Mouse (Mus musculus): Measurements from ENCODE around the gene Slc39a1. TPM values are rescaled to one million over a fixed set of nuclear protein-coding genes. Genes with fewer than 3 reads are reported as not detected.

Gene Slc39a1
- polyA plus RNA-seq, 1 experiment from 2014 or later = 152 TPM

DNA sequence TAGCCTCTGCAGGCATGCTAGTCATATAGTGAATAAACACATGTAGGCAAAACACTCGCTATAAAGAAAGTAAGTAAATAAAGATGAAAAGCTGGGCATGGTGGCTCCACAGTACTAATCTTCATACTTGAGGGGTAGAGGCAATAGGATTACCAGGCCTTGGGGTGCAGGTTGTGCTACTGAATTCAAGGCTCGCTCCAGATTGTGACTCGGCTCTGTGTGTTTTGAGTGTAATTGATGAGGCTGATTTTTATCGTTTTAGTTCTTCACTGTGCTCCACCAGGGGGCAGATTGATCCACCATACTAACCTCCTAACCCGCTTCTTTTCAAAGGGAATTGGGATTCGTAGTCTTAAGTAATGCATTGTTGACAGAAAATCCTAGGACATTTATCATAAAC, 27.9 kb upstream of the Slc39a1 start:
- DNase-seq (ENCODE audit: low spot score) (peak; percentile 83), ATAC-seq (peak; percentile 61)
- Histone ChIP-seq H3K4me2 (replicated peaks; ENCODE audit: low read depth, low read length) (peak overlapping the region; percentile 73), H3K27me3 (replicated peaks; ENCODE audit: insufficient read depth, low read length) (no peaks in the 10 kb centered on the region), H3K9ac (replicated peaks; ENCODE audit: low read depth) (peak overlapping the region; percentile 37; the same call in 1 of the 2 replicates), H3K36me3 (ENCODE audit: insufficient read depth, low read length) (0 out of 2 replicates have a peak, but pooled peaks cover 4% of the 10 kb centered on the region), H3K4me3 (ENCODE audit: low read depth, low read length) (peak overlapping the region; percentile 50), H3K9me3 (ENCODE audit: low read length) (no peaks in the 10 kb centered on the region), H3K27ac (ENCODE audit: low read length) (peak overlapping the region; percentile 75), H3K4me1 (ENCODE audit: insufficient read depth, low read depth, low read length) (peaks cover 4% of the 10 kb centered on the region)
- 6% methylated on average over 6 of the region's 6 CpGs for WGBS
- TF ChIP-seq EP300 (IDR thresholded peaks at IDR 0.05) = no peak
- TF ChIP-seq CTCF (IDR thresholded peaks at IDR 0.05) = peak; percentile 77

DNA sequence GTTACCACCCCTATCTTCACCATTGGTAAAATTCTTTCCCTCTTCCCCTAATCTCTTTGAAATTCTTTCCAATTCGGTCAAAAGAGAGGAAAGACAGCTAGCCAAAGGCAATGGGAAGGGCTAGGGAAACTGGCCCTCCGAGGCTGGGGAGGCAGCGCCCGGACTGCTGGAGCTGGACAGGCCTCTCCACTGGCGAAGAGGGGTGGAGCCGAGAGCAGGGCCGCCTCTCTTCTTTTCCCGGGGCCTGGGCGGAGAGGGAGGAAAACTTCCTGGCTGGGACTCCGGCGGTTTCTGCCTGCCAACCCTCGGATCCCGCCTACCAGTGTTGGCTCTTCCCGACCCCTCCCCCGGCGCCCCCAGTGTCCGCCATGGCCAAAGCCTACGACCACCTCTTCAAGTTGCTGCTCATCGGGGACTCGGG, 27.4 kb upstream of the Slc39a1 start:
- Histone ChIP-seq H3K27ac (ENCODE audit: low read length) (peak overlapping the region; percentile 75), H3K4me1 (ENCODE audit: insufficient read depth, low read depth, low read length) (peaks cover 4% of the 10 kb centered on the region), H3K27me3 (replicated peaks; ENCODE audit: insufficient read depth, low read length) (no peaks in the 10 kb centered on the region), H3K4me2 (replicated peaks; ENCODE audit: low read depth, low read length) (peak overlapping the region; percentile 73), H3K4me3 (ENCODE audit: low read depth, low read length) (peak overlapping the region; percentile 50), H3K9me3 (ENCODE audit: low read length) (no peaks in the 10 kb centered on the region), H3K36me3 (ENCODE audit: insufficient read depth, low read length) (0 out of 2 replicates have a peak, but pooled peaks cover 6% of the 10 kb centered on the region), H3K9ac (replicated peaks; ENCODE audit: low read depth) (peak overlapping the region; percentile 37)
- DNase-seq (ENCODE audit: low spot score) = peak; percentile 89
- WGBS = 2% methylated on average over 15 of the region's 20 CpGs
- peak; percentile 93 for ATAC-seq
- TF ChIP-seq EP300 (IDR thresholded peaks at IDR 0.05) (0 out of 2 replicates have a peak, but pooled peaks have one; percentile 44), CTCF (IDR thresholded peaks at IDR 0.05) (no peak)

- peak overlapping the region; percentile 37; the same call in 1 of the 2 replicates for H3K9ac ChIP-seq (replicated peaks; ENCODE audit: low read depth)
- H3K36me3 ChIP-seq (ENCODE audit: insufficient read depth, low read length) = peaks cover 6% of the 10 kb centered on the region; the same call in 1 of the 2 replicates
- no peak for TF ChIP-seq EP300 (IDR thresholded peaks at IDR 0.05)
- no peak for TF ChIP-seq CTCF (IDR thresholded peaks at IDR 0.05)
- H3K4me2 ChIP-seq (replicated peaks; ENCODE audit: low read depth, low read length) = peak overlapping the region; percentile 73
- H3K27ac ChIP-seq (ENCODE audit: low read length) = no peak overlapping the region
- H3K9me3 ChIP-seq (ENCODE audit: low read length) = no peaks in the 10 kb centered on the region
- ATAC-seq (no peak), DNase-seq (ENCODE audit: low spot score) (no peak)
- no peaks in the 10 kb centered on the region for H3K27me3 ChIP-seq (replicated peaks; ENCODE audit: insufficient read depth, low read length)
- H3K4me1 ChIP-seq (ENCODE audit: insufficient read depth, low read depth, low read length) = peaks cover 4% of the 10 kb centered on the region
- WGBS = 5% methylated on average over 5 of the region's 5 CpGs
- H3K4me3 ChIP-seq (ENCODE audit: low read depth, low read length) = peak overlapping the region; percentile 50
Observed at GRCm38 (mm10) chr3:90221123-90221522, 26.8 kb upstream of the Slc39a1 start.

DNA sequence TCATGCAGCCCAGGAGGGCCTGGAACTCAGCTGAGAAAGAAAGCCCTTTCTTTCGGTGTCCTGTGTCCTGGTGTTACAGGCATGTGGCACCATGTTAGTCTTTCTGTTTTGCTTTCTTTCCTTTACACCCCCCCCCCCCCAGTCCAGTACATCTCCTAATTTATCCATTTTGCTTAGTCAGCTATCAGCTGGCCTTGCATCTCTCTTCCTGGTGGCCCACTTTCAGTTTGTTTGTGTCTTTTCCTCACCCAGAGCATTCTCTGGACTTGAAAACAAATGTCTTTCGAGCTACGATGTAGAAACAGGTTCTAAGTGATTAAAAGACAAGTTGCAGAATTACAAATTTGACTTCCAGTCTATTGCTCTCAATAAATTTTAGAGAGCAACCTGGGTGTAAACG, 25.5 kb upstream of the Slc39a1 start:
- no peaks in the 10 kb centered on the region for H3K9me3 ChIP-seq (ENCODE audit: low read length)
- H3K9ac ChIP-seq (replicated peaks; ENCODE audit: low read depth) = no peak overlapping the region
- 86% methylated on average over 4 of the region's 4 CpGs for WGBS
- H3K36me3 ChIP-seq (ENCODE audit: insufficient read depth, low read length) = peaks cover 6% of the 10 kb centered on the region; the same call in 1 of the 2 replicates
- TF ChIP-seq EP300 (IDR thresholded peaks at IDR 0.05) (no peak), CTCF (IDR thresholded peaks at IDR 0.05) (no peak)
- ATAC-seq (no peak), DNase-seq (ENCODE audit: low spot score) (no peak)
- no peak overlapping the region for H3K4me3 ChIP-seq (ENCODE audit: low read depth, low read length)
- no peak overlapping the region for H3K27ac ChIP-seq (ENCODE audit: low read length)
- H3K4me2 ChIP-seq (replicated peaks; ENCODE audit: low read depth, low read length) = no peak overlapping the region
- H3K27me3 ChIP-seq (replicated peaks; ENCODE audit: insufficient read depth, low read length) = no peaks in the 10 kb centered on the region
- peaks cover 4% of the 10 kb centered on the region for H3K4me1 ChIP-seq (ENCODE audit: insufficient read depth, low read depth, low read length)

DNA sequence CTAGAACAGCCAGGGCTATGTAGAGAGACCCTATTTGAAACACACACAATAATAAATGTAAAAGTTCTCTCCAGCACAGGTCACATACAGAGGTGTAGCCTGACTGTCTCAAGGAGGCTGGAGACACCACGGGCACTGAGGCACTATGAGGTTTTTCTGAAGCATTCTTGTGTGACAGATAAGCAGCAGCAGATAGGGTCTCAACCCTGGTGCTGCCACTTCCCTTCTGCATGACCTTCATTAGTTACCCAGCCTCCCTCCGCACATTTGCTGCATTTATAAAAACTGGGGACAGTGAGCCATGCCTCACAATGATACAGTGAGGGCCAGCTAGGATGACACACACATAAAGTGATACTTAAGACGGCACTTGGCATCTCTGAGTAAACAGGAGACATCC, 25.0 kb upstream of the Slc39a1 start:
- H3K27me3 ChIP-seq (replicated peaks; ENCODE audit: insufficient read depth, low read length) = no peaks in the 10 kb centered on the region
- H3K4me2 ChIP-seq (replicated peaks; ENCODE audit: low read depth, low read length) = no peak overlapping the region
- H3K9ac ChIP-seq (replicated peaks; ENCODE audit: low read depth) = no peak overlapping the region
- no peak for ATAC-seq
- no peak overlapping the region for H3K27ac ChIP-seq (ENCODE audit: low read length)
- DNase-seq (ENCODE audit: low spot score) = no peak
- no peak for TF ChIP-seq EP300 (IDR thresholded peaks at IDR 0.05)
- TF ChIP-seq CTCF (IDR thresholded peaks at IDR 0.05) = no peak
- no peaks in the 10 kb centered on the region for H3K9me3 ChIP-seq (ENCODE audit: low read length)
- peaks cover 4% of the 10 kb centered on the region for H3K4me1 ChIP-seq (ENCODE audit: insufficient read depth, low read depth, low read length)
- 34% methylated on average over 3 of the region's 3 CpGs for WGBS
- H3K36me3 ChIP-seq (ENCODE audit: insufficient read depth, low read length) = peaks cover 6% of the 10 kb centered on the region; the same call in 1 of the 2 replicates
- no peak overlapping the region for H3K4me3 ChIP-seq (ENCODE audit: low read depth, low read length)

- 84% methylated on average over 10 of the region's 10 CpGs for WGBS
- Histone ChIP-seq H3K36me3 (ENCODE audit: insufficient read depth, low read length) (peaks cover 6% of the 10 kb centered on the region; the same call in 1 of the 2 replicates), H3K4me1 (ENCODE audit: insufficient read depth, low read depth, low read length) (peaks cover 4% of the 10 kb centered on the region), H3K27ac (ENCODE audit: low read length) (no peak overlapping the region), H3K4me2 (replicated peaks; ENCODE audit: low read depth, low read length) (no peak overlapping the region), H3K27me3 (replicated peaks; ENCODE audit: insufficient read depth, low read length) (no peaks in the 10 kb centered on the region), H3K4me3 (ENCODE audit: low read depth, low read length) (no peak overlapping the region), H3K9me3 (ENCODE audit: low read length) (no peaks in the 10 kb centered on the region), H3K9ac (replicated peaks; ENCODE audit: low read depth) (no peak overlapping the region)
- TF ChIP-seq CTCF (IDR thresholded peaks at IDR 0.05) = peak; percentile 18; the same call in 1 of the 2 replicates
- TF ChIP-seq EP300 (IDR thresholded peaks at IDR 0.05) = no peak
- ATAC-seq (no peak), DNase-seq (ENCODE audit: low spot score) (no peak)
Observed at GRCm38 (mm10) chr3:90224331-90224730, 23.6 kb upstream of the Slc39a1 start.
